Mouse (Mus musculus) gastrocnemius, adult 18-20 months (tissue): ENCODE data around the gene A630076J17Rik. TPM values are rescaled to one million over a fixed set of nuclear protein-coding genes. Genes with fewer than 3 reads are reported as not detected.
A peak's percentile ranks its signal among the peaks of the same experiment; 100 is the strongest.

Source experiments
- DNase-seq: peaks from one replicate; pipeline ENCODE4 v3.0.0; 2021; ENCODE audit warnings: low spot score
- total RNA-seq, 2 experiments: library from RNA; stranded (reverse); gene quantifications; 2 replicates each; pipeline ENCODE4 v1.2.3; 2021

A630076J17Rik gene
- total RNA-seq, 2 experiments from 2014 or later: not detected

GRCm38 (mm10) chr3:107275996-107276395 lies 45.6 kb downstream of the A630076J17Rik start:
- DNase-seq: no peak

- no peak for DNase-seq
Measured at GRCm38 (mm10) chr3:107276626-107277025, 46.2 kb downstream of the A630076J17Rik start.

- peak; percentile 91 for DNase-seq
Measured at GRCm38 (mm10) chr3:107278479-107279269, 48.3 kb downstream of the A630076J17Rik start, which contains the start of gene Lamtor5. Lamtor5 (plus strand) TSS chr3:107278858.

Other genes starting within 250 kb of the A630076J17Rik start
- gene Kcna3, start 194.4 kb upstream of the A630076J17Rik start, total RNA-seq: under 1 TPM in 1 of 2 experiments, not detected in 1; 0.12 TPM
- gene Kcna2, start 129.5 kb upstream of the A630076J17Rik start, total RNA-seq: 1 to 10 TPM; 1.6 to 1.7 TPM
- gene Kcna10, start 47.6 kb upstream of the A630076J17Rik start, total RNA-seq: not detected
- gene Cym, start 8.9 kb upstream of the A630076J17Rik start, total RNA-seq: not detected
- gene Prok1, start 9.1 kb downstream of the A630076J17Rik start, total RNA-seq: not detected
- 10 to 100 TPM; 57.2 to 58.1 TPM for gene Lamtor5, start 48.2 kb downstream of the A630076J17Rik start, total RNA-seq
- gene Slc16a4, start 60.6 kb downstream of the A630076J17Rik start, total RNA-seq: under 1 TPM; 0.09 TPM
- gene Rbm15, start 103.1 kb downstream of the A630076J17Rik start, total RNA-seq: 10 to 100 TPM; 21.3 to 23.5 TPM
- gene Kcnc4, start 228.9 kb downstream of the A630076J17Rik start, total RNA-seq: 10 to 100 TPM; 53.1 to 95.8 TPM